Mouse (Mus musculus) MEL (cell line): ENCODE measurements around the gene Mrps27.

Experiments
- CTCF ChIP-seq, 3 experiments: IDR thresholded peaks in 2 of 3; conservative IDR thresholded peaks in 1 of 3; 2 replicates each; pipeline ENCODE4 v1.5.1; 2011 to 2012; ENCODE audit warnings: low read length in 3 of 3, low read depth in 2 of 3, mild to moderate bottlenecking in 2 of 3, improper control_type of control experiment in 1 of 3, inconsistent platforms in 1 of 3, mixed read lengths in 1 of 3, moderate library complexity in 1 of 3; ENCODE audit not compliant: control insufficient read depth in 1 of 3, insufficient read depth in 1 of 3, poor library complexity in 1 of 3, severe bottlenecking in 1 of 3
- EP300 ChIP-seq, 2 experiments: IDR thresholded peaks; 2 replicates each; pipeline ENCODE4 v1.6.1; 2011; ENCODE audit warnings: improper control_type of control experiment in 2 of 2, low read length in 2 of 2, low read depth in 1 of 2, mild to moderate bottlenecking in 1 of 2
- MAX ChIP-seq: IDR thresholded peaks from 2 replicates; pipeline ENCODE4 v1.6.1; 2011; ENCODE audit warnings: low read length, improper control_type of control experiment
- POLR2A ChIP-seq, 2 experiments: IDR thresholded peaks; 2 replicates each; pipeline ENCODE4 v1.6.1; 2011 to 2012; ENCODE audit warnings: low read length in 2 of 2, mild to moderate bottlenecking in 2 of 2, control low read depth in 1 of 2, improper control_type of control experiment in 1 of 2, low read depth in 1 of 2, moderate library complexity in 1 of 2; ENCODE audit not compliant: control insufficient read depth in 1 of 2, insufficient read depth in 1 of 2, poor library complexity in 1 of 2
- USF1 ChIP-seq: IDR thresholded peaks from 2 replicates; pipeline ENCODE4 v1.6.1; 2014; ENCODE audit warnings: low read depth, mild to moderate bottlenecking, inconsistent platforms, low read length, improper control_type of control experiment, moderate library complexity

DNA sequence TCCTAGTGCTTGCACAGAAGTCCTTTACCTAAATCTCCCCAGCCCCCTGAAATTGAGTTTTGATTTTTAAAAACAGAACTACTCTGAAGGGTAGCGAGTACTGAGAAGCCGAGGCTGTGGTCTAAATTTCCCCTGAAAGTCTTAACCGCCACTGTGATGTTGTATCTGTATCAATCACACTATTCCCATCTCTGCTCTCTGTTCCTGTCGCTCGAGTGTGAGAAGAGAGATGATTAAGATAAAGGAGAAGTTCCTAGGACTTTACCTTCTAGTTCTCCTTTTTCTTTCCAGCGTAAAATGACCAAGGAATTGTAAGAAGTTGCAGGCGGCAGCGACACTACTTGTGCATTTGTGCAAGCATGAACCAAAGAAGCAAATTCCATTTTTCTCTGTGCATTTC, 38.4 kb upstream of the Mrps27 start:
- TF ChIP-seq POLR2A (IDR thresholded peaks at IDR 0.05; ENCODE audit: control insufficient read depth in 1 of 2, insufficient read depth in 1 of 2, low read depth in 1 of 2, low read length in 2 of 2, poor library complexity in 1 of 2) (no peak), MAX (no peak), EP300 (IDR thresholded peaks at IDR 0.05; ENCODE audit: low read depth in 1 of 2, low read length in 2 of 2) (no peak), CTCF (IDR thresholded peaks at IDR 0.05 in 2 of 3, conservative IDR thresholded peaks at IDR 0.05 in 1 of 3; ENCODE audit: control insufficient read depth in 1 of 3, insufficient read depth in 1 of 3, low read depth in 2 of 3, low read length in 3 of 3, poor library complexity in 1 of 3, severe bottlenecking in 1 of 3) (no peak), USF1 (no peak)
